Mouse (Mus musculus): Measurements from ENCODE around the gene Luc7l3. TPM values are rescaled to one million over a fixed set of nuclear protein-coding genes. Genes with fewer than 3 reads are reported as not detected.
A peak's percentile ranks its signal among the peaks of the same experiment; 100 is the strongest.

Luc7l3 gene
- polyA plus RNA-seq, 1 experiment from 2014 or later: 133 TPM

DNA sequence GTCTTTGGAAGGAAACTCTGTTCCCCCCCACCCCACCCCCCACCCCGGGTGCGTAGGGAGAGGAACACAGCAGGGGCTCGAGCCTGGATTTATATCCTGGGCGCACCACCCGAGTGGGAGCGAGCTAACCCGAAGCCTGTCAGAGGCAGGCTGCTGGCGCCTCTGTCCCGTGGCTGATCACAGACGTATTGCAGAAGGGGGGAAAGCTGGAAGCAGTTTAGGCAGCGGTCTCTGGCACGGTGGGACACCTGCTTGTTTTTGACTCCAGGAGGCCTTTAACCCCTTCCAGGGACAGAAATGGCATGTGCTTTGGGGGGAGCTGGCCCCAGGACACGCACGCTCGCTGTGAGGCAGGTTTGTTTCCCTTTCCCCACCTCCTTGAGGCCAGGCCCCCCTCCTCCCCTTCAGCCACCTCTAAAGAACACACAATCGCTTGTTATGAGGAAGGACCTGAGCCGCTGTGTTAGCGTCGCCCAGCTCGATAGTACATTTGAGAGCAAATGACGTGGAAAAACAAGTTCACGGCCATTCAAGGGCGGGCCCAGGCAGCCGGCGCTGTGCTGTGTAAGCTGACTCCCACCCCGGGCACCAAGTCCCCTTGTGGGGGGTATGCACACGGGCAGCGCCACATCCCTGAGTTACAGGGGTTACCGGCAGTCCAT lies 78.9 kb downstream of the Luc7l3 start:
- peak overlapping the region; percentile 69 for H3K4me2 ChIP-seq (replicated peaks)
- peaks cover 8% of the 10 kb centered on the region for H3K36me3 ChIP-seq
- H3K9me3 ChIP-seq: no peaks in the 10 kb centered on the region
- H3K4me3 ChIP-seq: peak overlapping the region; percentile 32
- peak; percentile 50 for ATAC-seq (ENCODE audit: low FRiP score, low read depth)
- H3K27me3 ChIP-seq: no peaks in the 10 kb centered on the region
- H3K9ac ChIP-seq: peak overlapping the region; percentile 57
- peaks cover 79% of the 10 kb centered on the region for H3K4me1 ChIP-seq
- WGBS: 2% methylated on average over 29 of the region's 29 CpGs
- peak overlapping the region; percentile 97 for H3K27ac ChIP-seq

DNA sequence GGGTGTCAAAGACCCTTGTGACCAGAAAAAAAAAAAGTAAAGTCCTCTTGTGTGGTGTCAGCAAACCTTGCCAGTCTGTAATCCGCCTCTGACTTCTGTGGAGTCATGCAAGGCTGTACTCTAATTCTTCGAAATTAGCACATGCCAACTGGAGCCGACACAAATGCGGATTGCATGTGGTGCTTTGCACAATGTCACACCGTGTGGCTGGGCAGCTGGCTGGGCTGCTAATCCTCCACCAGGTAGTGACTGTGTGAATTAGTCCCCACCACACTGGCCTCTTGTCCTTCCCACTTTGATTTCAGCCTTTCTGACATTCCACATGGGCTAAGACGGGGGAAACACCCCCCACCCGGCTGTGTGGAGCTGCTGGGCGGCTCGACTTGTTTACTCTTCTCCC lies 82.1 kb downstream of the Luc7l3 start:
- Histone ChIP-seq H3K4me1 (peaks cover 50% of the 10 kb centered on the region), H3K4me3 (no peak overlapping the region), H3K36me3 (peaks cover 12% of the 10 kb centered on the region), H3K4me2 (replicated peaks) (peak overlapping the region; percentile 20; the same call in 1 of the 2 replicates), H3K27me3 (no peaks in the 10 kb centered on the region), H3K27ac (no peak overlapping the region), H3K9ac (no peak overlapping the region), H3K9me3 (no peaks in the 10 kb centered on the region)
- no peak for ATAC-seq (ENCODE audit: low FRiP score, low read depth)
- 21% methylated on average over 9 of the region's 9 CpGs for WGBS

DNA sequence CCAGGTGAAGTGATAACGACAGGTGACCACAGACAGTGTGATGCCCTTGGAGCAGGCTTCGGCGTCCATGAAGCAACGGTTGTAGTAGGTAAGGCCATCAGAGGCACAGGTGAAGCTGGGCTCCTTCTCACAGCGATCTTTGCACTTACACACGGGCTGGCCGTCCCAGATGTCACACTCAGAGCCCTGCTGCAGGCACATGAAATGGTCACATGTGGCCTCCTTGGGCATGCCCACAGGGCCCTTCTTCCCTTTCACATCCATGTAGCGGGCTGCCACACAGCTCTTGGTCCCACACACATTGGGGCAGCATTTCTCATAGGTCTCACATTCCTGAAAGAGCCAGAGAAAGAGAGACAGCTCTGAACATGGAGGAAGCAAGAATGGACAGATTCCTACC lies 83.0 kb downstream of the Luc7l3 start:
- H3K4me1 ChIP-seq: peaks cover 41% of the 10 kb centered on the region
- H3K4me2 ChIP-seq (replicated peaks): no peak overlapping the region
- H3K4me3 ChIP-seq: no peak overlapping the region
- ATAC-seq (ENCODE audit: low FRiP score, low read depth): no peak
- 88% methylated on average over 8 of the region's 8 CpGs for WGBS
- H3K36me3 ChIP-seq: peaks cover 12% of the 10 kb centered on the region
- H3K27ac ChIP-seq: no peak overlapping the region
- H3K9me3 ChIP-seq: no peaks in the 10 kb centered on the region
- H3K27me3 ChIP-seq: no peaks in the 10 kb centered on the region
- H3K9ac ChIP-seq: no peak overlapping the region

Other genes with a start within 250 kb of the Luc7l3 start
- 30.0 and 33.9 TPM in 2 replicates for gene Tob1, start 110.5 kb downstream of the Luc7l3 start, polyA plus RNA-seq (2015; fragmentation: Nextera tagmentation; extraction: Ambion mirVana)
- 15.0 and 17.6 TPM in 2 replicates for gene Wfikkn2, start 76.0 kb downstream of the Luc7l3 start, polyA plus RNA-seq (2015; fragmentation: Nextera tagmentation; extraction: Ambion mirVana)
- gene Gm21885, start 40.1 kb downstream of the Luc7l3 start, polyA plus RNA-seq (2015; fragmentation: Nextera tagmentation; extraction: Ambion mirVana): 0.26 and 0.32 TPM in 2 replicates
- 17.0 and 18.8 TPM in 2 replicates for gene Ankrd40, start 6.0 kb upstream of the Luc7l3 start, polyA plus RNA-seq (2015; fragmentation: Nextera tagmentation; extraction: Ambion mirVana)
- gene Abcc3, start 71.0 kb upstream of the Luc7l3 start, polyA plus RNA-seq (2015; fragmentation: Nextera tagmentation; extraction: Ambion mirVana): 0.59 and 1.1 TPM in 2 replicates
- 25.9 and 32.7 TPM in 2 replicates for gene Cacna1g, start 152.2 kb upstream of the Luc7l3 start, polyA plus RNA-seq (2015; fragmentation: Nextera tagmentation; extraction: Ambion mirVana)
- 0.20 TPM in 2 replicates for gene Spata20, start 164.2 kb upstream of the Luc7l3 start, polyA plus RNA-seq (2015; fragmentation: Nextera tagmentation; extraction: Ambion mirVana)
- gene Epn3, start 178.0 kb upstream of the Luc7l3 start, polyA plus RNA-seq (2015; fragmentation: Nextera tagmentation; extraction: Ambion mirVana): 3.1 TPM in 2 replicates
- 3.8 and 4.4 TPM in 2 replicates for gene Mycbpap, start 199.8 kb upstream of the Luc7l3 start, polyA plus RNA-seq (2015; fragmentation: Nextera tagmentation; extraction: Ambion mirVana)
- gene Rsad1, start 227.3 kb upstream of the Luc7l3 start, polyA plus RNA-seq (2015; fragmentation: Nextera tagmentation; extraction: Ambion mirVana): 4.8 and 6.4 TPM in 2 replicates
- 14.1 and 17.3 TPM in 2 replicates for gene Chad, start 243.1 kb upstream of the Luc7l3 start, polyA plus RNA-seq (2015; fragmentation: Nextera tagmentation; extraction: Ambion mirVana)